Mouse (Mus musculus): ENCODE measurements at regions not wholly inside any gene's neighbourhood (a gene's known extent, or its start where the extent isn't known, plus 50 kb on each side); places are given as distances from the start of the nearest gene placed in this dataset.

GRCm38 (mm10) chr6:15501063-15501462 is 219.4 kb upstream of the Mdfic start:
- TF ChIP-seq ZC3H11A (IDR thresholded peaks at IDR 0.05; ENCODE audit: borderline replicate concordance, low read depth, low read length): no peak
- no peak for TF ChIP-seq MAFK (IDR thresholded peaks at IDR 0.05; ENCODE audit: insufficient read depth, low read depth, low read length)
- TF ChIP-seq ZNF384 (IDR thresholded peaks at IDR 0.05; ENCODE audit: low read depth, low read length): no peak
- TF ChIP-seq CHD2 (IDR thresholded peaks at IDR 0.05; ENCODE audit: low read depth, low read length): no peak
